Mouse (Mus musculus): ENCODE results near the gene Gm609. TPM values are rescaled to one million over a fixed set of nuclear protein-coding genes. Genes with fewer than 3 reads are reported as not detected.

The Gm609 gene
- total RNA-seq, 1 experiment from 2014 or later = not detected

Other genes starting within 250 kb of the Gm609 start
- gene Cd200, start 83.9 kb downstream of the Gm609 start, total RNA-seq (2021) = 40.1 and 54.1 TPM in 2 replicates
- not detected in 2 replicates for gene Gm17783, start 39.1 kb upstream of the Gm609 start, total RNA-seq (2021)
- not detected in 2 replicates for gene Slc9c1, start 42.3 kb upstream of the Gm609 start, total RNA-seq (2021)
- not detected in 2 replicates for gene Gcsam, start 117.4 kb upstream of the Gm609 start, total RNA-seq (2021)
- gene BC016579, start 161.1 kb upstream of the Gm609 start, total RNA-seq (2021) = 0.15 TPM in 1 of 2 replicates, not detected in the other
- gene Tmprss7, start 200.7 kb upstream of the Gm609 start, total RNA-seq (2021) = 0.21 TPM in 1 of 2 replicates, not detected in the other
- 4.9 and 5.0 TPM in 2 replicates for gene Tagln3, start 231.6 kb upstream of the Gm609 start, total RNA-seq (2021)
- 23.3 and 30.0 TPM in 2 replicates for gene Abhd10, start 250.0 kb upstream of the Gm609 start, total RNA-seq (2021)

Measured in adrenal gland, postnatal 25 days (tissue).